Mouse (Mus musculus): Measurements from ENCODE around the gene Ppip5k2. TPM values are rescaled to one million over a fixed set of nuclear protein-coding genes. Genes with fewer than 3 reads are reported as not detected.

Gene Ppip5k2
- polyA plus RNA-seq, 1 experiment from 2014 or later, result 17.1 TPM

DNA sequence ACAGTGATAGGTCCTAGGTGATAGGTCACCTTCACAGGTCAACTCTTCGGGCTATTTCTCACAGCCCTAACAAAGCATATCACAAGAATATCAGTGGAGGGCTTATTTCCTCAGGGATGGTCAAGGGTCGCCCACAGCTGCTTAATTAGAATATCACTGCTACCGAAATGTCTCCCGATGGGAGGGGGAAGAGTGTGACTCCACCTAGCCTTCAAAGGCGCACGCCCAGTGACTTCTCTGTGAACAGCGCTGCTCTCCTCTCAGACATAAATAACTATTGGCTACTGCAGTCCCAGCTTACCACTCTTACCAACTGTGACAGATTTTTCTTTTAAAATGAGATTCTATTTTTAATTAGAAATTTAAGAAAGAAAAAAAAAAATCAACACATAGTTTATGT lies 9.6 kb downstream of the Ppip5k2 start:
- TF ChIP-seq CTCF (IDR thresholded peaks at IDR 0.05; ENCODE audit: low read depth), result no peak
- no peak for ATAC-seq (replicated peaks; ENCODE audit: low FRiP score, low read depth)
- WGBS, result 78% methylated on average over 7 of the region's 7 CpGs

DNA sequence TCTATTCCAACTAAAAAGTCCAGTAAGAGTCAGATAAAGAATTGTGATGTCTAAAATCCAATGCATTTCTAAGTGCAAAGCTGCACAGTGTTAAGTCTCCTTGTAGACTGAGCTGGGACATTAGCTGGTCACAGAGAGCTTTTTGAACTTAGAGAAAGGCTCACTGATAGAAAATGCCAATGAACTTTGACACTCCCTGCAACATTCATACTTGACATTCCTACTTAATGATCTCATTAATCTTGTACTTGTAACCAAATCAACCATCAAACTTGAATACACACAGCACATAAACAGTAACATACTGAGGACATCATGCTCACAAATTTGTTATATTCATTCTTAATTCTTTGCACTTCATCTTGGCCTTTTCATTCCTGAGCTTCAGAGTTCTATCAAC lies 10.4 kb downstream of the Ppip5k2 start:
- TF ChIP-seq CTCF (IDR thresholded peaks at IDR 0.05; ENCODE audit: low read depth), result no peak
- no peak overlapping the region for H3K9ac ChIP-seq (ENCODE audit: low read depth, low read length)
- peaks cover 5% of the 10 kb centered on the region; the same call in 1 of the 2 replicates for H3K36me3 ChIP-seq (ENCODE audit: insufficient read depth, low read length)
- H3K27me3 ChIP-seq (ENCODE audit: insufficient read depth, low read length), result no peaks in the 10 kb centered on the region
- no peaks in the 10 kb centered on the region for H3K4me1 ChIP-seq (replicated peaks; ENCODE audit: insufficient read depth, low read length)
- H3K4me3 ChIP-seq (replicated peaks; ENCODE audit: low read depth, low read length), result no peak overlapping the region
- no peak overlapping the region for H3K27ac ChIP-seq
- DNase-seq (ENCODE audit: low spot score) (peak; percentile 61), ATAC-seq (replicated peaks; ENCODE audit: low FRiP score, low read depth) (0 out of 2 replicates have a peak, but pooled peaks have one; percentile 49)
- no peaks in the 10 kb centered on the region for H3K9me3 ChIP-seq (replicated peaks; ENCODE audit: low read length)
- no peak overlapping the region for H3K4me2 ChIP-seq (ENCODE audit: low read length)

More for the DNA sequence above, 9.6 kb downstream of the Ppip5k2 start:
- no peak overlapping the region for H3K27ac ChIP-seq
- H3K36me3 ChIP-seq (ENCODE audit: insufficient read depth, low read length), result peaks cover 2% of the 10 kb centered on the region; the same call in 1 of the 2 replicates
- H3K4me3 ChIP-seq (replicated peaks; ENCODE audit: low read depth, low read length), result no peak overlapping the region
- no peak overlapping the region for H3K9ac ChIP-seq (ENCODE audit: low read depth, low read length)
- no peaks in the 10 kb centered on the region for H3K27me3 ChIP-seq (ENCODE audit: insufficient read depth, low read length)
- no peak for DNase-seq (ENCODE audit: low spot score)
- no peak overlapping the region for H3K4me2 ChIP-seq (ENCODE audit: low read length)
- H3K4me1 ChIP-seq (replicated peaks; ENCODE audit: insufficient read depth, low read length), result no peaks in the 10 kb centered on the region
- no peaks in the 10 kb centered on the region for H3K9me3 ChIP-seq (replicated peaks; ENCODE audit: low read length)

DNA sequence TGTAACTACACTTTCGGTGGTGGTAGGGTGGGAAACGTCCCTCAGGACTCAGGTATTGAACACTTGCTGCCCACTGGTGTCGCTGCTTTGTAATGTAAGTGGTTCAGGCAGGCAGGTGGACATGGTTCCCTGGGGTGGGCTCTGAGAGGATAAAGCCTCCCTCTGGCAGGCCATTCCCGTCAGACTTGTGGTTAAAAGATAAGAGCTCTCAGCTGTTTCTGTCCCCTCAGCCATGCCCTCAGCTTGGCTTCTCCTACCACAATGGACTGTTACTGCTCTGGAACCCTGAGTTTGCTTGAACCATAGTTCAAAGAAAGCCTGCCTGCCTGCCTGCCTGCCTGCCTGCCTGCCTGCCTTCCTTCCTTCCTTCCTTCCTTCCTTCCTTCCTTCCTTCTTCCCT lies 15.8 kb downstream of the Ppip5k2 start:
- DNase-seq (ENCODE audit: low spot score) (no peak), ATAC-seq (replicated peaks; ENCODE audit: low FRiP score, low read depth) (no peak)
- Histone ChIP-seq H3K36me3 (ENCODE audit: insufficient read depth, low read length) (peaks cover 10% of the 10 kb centered on the region), H3K4me2 (ENCODE audit: low read length) (no peak overlapping the region), H3K9ac (ENCODE audit: low read depth, low read length) (no peak overlapping the region), H3K9me3 (replicated peaks; ENCODE audit: low read length) (no peaks in the 10 kb centered on the region), H3K4me3 (replicated peaks; ENCODE audit: low read depth, low read length) (no peak overlapping the region), H3K27me3 (ENCODE audit: insufficient read depth, low read length) (no peaks in the 10 kb centered on the region), H3K27ac (no peak overlapping the region), H3K4me1 (replicated peaks; ENCODE audit: insufficient read depth, low read length) (no peaks in the 10 kb centered on the region)
- WGBS, result 90% methylated on average over 4 of the region's 4 CpGs
- no peak for TF ChIP-seq CTCF (IDR thresholded peaks at IDR 0.05; ENCODE audit: low read depth)

DNA sequence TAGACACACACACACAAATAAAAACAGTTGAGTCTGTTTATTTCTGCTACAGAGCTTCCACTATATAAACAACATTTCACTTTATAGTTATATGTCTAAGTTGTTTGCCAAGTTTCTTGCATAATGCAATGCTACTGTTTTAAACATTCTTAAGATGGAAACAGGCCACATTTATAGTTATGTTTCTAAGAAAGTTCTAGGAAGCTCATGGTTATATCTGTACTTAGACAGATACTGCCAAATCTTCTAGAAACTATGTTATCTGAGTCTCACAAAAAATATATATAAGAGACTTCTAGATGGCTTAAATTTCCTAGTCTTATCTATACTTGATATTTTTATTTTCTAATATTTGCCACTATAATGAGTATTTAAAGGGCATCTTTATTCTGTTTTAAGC lies 17.0 kb downstream of the Ppip5k2 start:
- H3K4me1 ChIP-seq (replicated peaks; ENCODE audit: insufficient read depth, low read length), result no peaks in the 10 kb centered on the region
- DNase-seq (ENCODE audit: low spot score) (no peak), ATAC-seq (replicated peaks; ENCODE audit: low FRiP score, low read depth) (no peak)
- H3K9ac ChIP-seq (ENCODE audit: low read depth, low read length), result no peak overlapping the region
- no peak overlapping the region for H3K4me2 ChIP-seq (ENCODE audit: low read length)
- no peaks in the 10 kb centered on the region for H3K9me3 ChIP-seq (replicated peaks; ENCODE audit: low read length)
- no peaks in the 10 kb centered on the region for H3K27me3 ChIP-seq (ENCODE audit: insufficient read depth, low read length)
- H3K4me3 ChIP-seq (replicated peaks; ENCODE audit: low read depth, low read length), result no peak overlapping the region
- H3K27ac ChIP-seq, result no peak overlapping the region
- no peak for TF ChIP-seq CTCF (IDR thresholded peaks at IDR 0.05; ENCODE audit: low read depth)
- peaks cover 12% of the 10 kb centered on the region for H3K36me3 ChIP-seq (ENCODE audit: insufficient read depth, low read length)

DNA sequence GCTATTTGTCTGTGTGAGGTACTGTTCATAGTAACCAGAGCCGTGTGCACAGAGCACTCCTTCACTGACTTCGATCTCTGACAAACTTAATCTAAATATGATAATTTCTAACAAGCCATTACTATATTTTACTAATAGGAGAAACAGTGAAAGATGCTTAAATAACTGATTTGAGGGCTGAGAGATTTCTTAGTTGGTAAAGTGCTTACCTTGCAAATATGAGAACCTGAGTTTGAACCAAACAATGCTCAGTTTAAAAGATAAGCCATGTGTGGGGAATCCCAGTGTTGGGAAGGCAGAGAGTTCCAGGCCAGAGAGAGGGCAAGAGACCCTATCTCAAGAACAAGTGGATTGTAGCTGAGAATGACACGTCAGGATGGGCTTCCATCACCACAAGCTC lies 22.0 kb downstream of the Ppip5k2 start:
- no peak overlapping the region for H3K9ac ChIP-seq (ENCODE audit: low read depth, low read length)
- H3K27ac ChIP-seq, result no peak overlapping the region
- no peaks in the 10 kb centered on the region for H3K9me3 ChIP-seq (replicated peaks; ENCODE audit: low read length)
- H3K27me3 ChIP-seq (ENCODE audit: insufficient read depth, low read length), result no peaks in the 10 kb centered on the region
- 95% methylated on average over 3 of the region's 3 CpGs for WGBS
- no peak overlapping the region for H3K4me2 ChIP-seq (ENCODE audit: low read length)
- no peak for TF ChIP-seq CTCF (IDR thresholded peaks at IDR 0.05; ENCODE audit: low read depth)
- no peak overlapping the region for H3K4me3 ChIP-seq (replicated peaks; ENCODE audit: low read depth, low read length)
- no peaks in the 10 kb centered on the region for H3K4me1 ChIP-seq (replicated peaks; ENCODE audit: insufficient read depth, low read length)
- ATAC-seq (replicated peaks; ENCODE audit: low FRiP score, low read depth) (no peak), DNase-seq (ENCODE audit: low spot score) (no peak)
- H3K36me3 ChIP-seq (ENCODE audit: insufficient read depth, low read length), result peaks cover 19% of the 10 kb centered on the region; the same call in 1 of the 2 replicates

DNA sequence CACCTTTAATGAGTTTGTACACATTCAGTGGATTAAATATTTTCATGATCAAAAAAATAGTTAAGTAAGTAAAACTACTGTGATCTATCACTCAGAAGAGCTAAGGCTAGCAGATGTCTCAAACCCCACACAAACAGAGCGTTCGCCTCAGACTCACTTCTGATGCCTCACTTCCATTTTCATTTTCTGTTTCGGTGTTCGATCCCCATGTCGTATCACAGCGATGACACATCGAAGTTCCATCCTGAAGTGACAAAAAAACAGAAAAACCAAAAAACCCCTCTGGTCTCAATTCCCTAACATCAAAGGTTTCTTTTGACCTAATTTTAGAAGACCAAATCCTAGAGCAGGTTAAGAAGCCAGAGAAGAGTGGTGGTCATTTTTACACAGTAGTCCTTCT lies 23.9 kb downstream of the Ppip5k2 start:
- H3K9ac ChIP-seq (ENCODE audit: low read depth, low read length), result no peak overlapping the region
- no peak overlapping the region for H3K4me2 ChIP-seq (ENCODE audit: low read length)
- H3K4me1 ChIP-seq (replicated peaks; ENCODE audit: insufficient read depth, low read length), result no peaks in the 10 kb centered on the region
- no peaks in the 10 kb centered on the region for H3K27me3 ChIP-seq (ENCODE audit: insufficient read depth, low read length)
- WGBS, result 97% methylated on average over 7 of the region's 7 CpGs
- no peak overlapping the region for H3K4me3 ChIP-seq (replicated peaks; ENCODE audit: low read depth, low read length)
- no peak for TF ChIP-seq CTCF (IDR thresholded peaks at IDR 0.05; ENCODE audit: low read depth)
- peaks cover 14% of the 10 kb centered on the region; the same call in 1 of the 2 replicates for H3K36me3 ChIP-seq (ENCODE audit: insufficient read depth, low read length)
- no peaks in the 10 kb centered on the region for H3K9me3 ChIP-seq (replicated peaks; ENCODE audit: low read length)
- DNase-seq (ENCODE audit: low spot score), result no peak
- no peak for ATAC-seq (replicated peaks; ENCODE audit: low FRiP score, low read depth)
- no peak overlapping the region for H3K27ac ChIP-seq

DNA sequence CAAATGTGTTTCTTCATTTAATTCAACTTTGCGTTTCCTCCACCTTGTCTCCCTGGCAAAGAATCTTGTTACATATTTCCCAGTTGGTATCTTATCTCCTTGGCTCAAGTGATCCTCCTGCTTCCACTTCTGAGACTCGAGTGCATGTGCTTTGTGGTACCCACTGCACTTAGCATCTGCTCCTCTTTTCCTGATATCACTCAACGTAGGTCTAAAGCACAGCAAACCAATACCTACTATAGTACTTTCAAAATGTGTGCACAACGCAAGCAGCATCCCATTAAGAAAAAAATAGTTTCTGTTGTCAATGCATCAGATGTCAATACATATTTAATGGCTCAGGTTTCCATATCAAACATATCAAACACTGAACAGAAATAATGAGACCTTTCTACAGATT lies 24.5 kb downstream of the Ppip5k2 start:
- no peak overlapping the region for H3K9ac ChIP-seq (ENCODE audit: low read depth, low read length)
- 97% methylated on average over 4 of the region's 4 CpGs for WGBS
- no peak overlapping the region for H3K4me2 ChIP-seq (ENCODE audit: low read length)
- H3K4me1 ChIP-seq (replicated peaks; ENCODE audit: insufficient read depth, low read length), result no peaks in the 10 kb centered on the region
- H3K27ac ChIP-seq, result no peak overlapping the region
- peaks cover 17% of the 10 kb centered on the region for H3K36me3 ChIP-seq (ENCODE audit: insufficient read depth, low read length)
- ATAC-seq (replicated peaks; ENCODE audit: low FRiP score, low read depth), result no peak
- DNase-seq (ENCODE audit: low spot score), result no peak
- H3K4me3 ChIP-seq (replicated peaks; ENCODE audit: low read depth, low read length), result no peak overlapping the region
- no peaks in the 10 kb centered on the region for H3K9me3 ChIP-seq (replicated peaks; ENCODE audit: low read length)
- TF ChIP-seq CTCF (IDR thresholded peaks at IDR 0.05; ENCODE audit: low read depth), result no peak
- H3K27me3 ChIP-seq (ENCODE audit: insufficient read depth, low read length), result no peaks in the 10 kb centered on the region

Measured in kidney, postnatal 0 days (tissue).